Mouse (Mus musculus) E14TG2a.4 (cell line): ENCODE data around the gene Canx.

Experiments used
- CTCF ChIP-seq: conservative IDR thresholded peaks from 2 replicates; pipeline ENCODE4 v1.5.1; 2014; ENCODE audit warnings: low read length
- NANOG ChIP-seq: IDR thresholded peaks from 2 replicates; pipeline ENCODE4 v1.6.1; 2014; ENCODE audit warnings: borderline replicate concordance, low read length, mixed read lengths
- POU5F1 ChIP-seq: IDR thresholded peaks from 2 replicates; pipeline ENCODE4 v1.6.1; 2014; ENCODE audit warnings: low read length, borderline replicate concordance

GRCm38 (mm10) chr11:50248473-50249171 is 76.9 kb downstream of the Canx start:
- TF ChIP-seq CTCF (no peak), NANOG (no peak), POU5F1 (no peak)
